Mouse (Mus musculus): Measurements from ENCODE around the gene Olfr1130.

GRCm38 (mm10) chr2:87626804-87627203 is 20.8 kb downstream of the Olfr1130 start, which contains the start of gene Olfr1131:
- TF ChIP-seq POLR2A (IDR thresholded peaks at IDR 0.05; ENCODE audit: low read depth, low read length) (no peak), CTCF (IDR thresholded peaks at IDR 0.05; ENCODE audit: extremely low read depth, insufficient read length, insufficient replicate concordance, low read depth, low read length) (no peak)
